Mouse (Mus musculus) urinary bladder, adult 2 months (tissue): ENCODE measurements around the gene Apon. TPM values are rescaled to one million over a fixed set of nuclear protein-coding genes. Genes with fewer than 3 reads are reported as not detected.
"Not testable (repeated sequence)": the region's sequence is repeated elsewhere in the genome, so short reads cannot be mapped to it uniquely, and the experiment has no call there.

Experiments
- DNase-seq: peaks from one replicate; pipeline ENCODE4 v3.0.0; 2022; ENCODE audit warnings: low spot score
- polyA plus RNA-seq: library from polyadenylated mRNA; depleted of rRNA; stranded (reverse); fragments of >200 nt; gene quantifications from 2 replicates; pipeline ENCODE4 v1.2.3, GENCODE M21; 2012; rRNA removed

Apon gene
- 0.03 TPM in 1 of 2 replicates, not detected in the other for polyA plus RNA-seq

DNA sequence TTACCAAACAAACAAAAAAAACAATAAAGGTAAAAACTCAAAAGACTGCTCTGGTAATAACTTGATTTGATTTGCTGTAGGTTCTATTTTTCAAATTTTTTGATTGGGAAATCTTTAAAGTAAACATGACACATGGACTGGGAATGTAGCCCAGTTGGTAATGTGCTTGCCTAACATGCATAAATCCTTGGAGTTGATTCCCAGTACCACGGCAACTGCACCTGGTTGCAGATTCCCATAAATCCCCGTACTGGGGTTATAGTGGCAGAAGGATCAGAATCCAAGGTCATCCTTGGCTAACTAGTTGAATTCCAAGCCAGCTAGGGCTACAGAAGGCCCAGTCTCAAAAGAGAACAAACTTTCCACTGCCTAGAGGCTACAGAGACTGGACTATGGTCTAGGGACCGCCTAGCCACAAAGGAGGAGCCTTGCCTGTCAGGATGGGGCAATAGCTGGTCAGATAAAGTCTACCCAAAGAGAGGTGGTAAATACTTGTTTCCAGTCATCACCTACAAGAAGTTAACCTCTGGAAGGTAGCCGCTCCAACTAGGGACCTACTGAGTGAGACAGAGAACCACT is at the start of gene Apon:
Apon (plus strand) TSS at position 420 of the 579 bp plus-strand sequence.
- DNase-seq = no peak

DNA sequence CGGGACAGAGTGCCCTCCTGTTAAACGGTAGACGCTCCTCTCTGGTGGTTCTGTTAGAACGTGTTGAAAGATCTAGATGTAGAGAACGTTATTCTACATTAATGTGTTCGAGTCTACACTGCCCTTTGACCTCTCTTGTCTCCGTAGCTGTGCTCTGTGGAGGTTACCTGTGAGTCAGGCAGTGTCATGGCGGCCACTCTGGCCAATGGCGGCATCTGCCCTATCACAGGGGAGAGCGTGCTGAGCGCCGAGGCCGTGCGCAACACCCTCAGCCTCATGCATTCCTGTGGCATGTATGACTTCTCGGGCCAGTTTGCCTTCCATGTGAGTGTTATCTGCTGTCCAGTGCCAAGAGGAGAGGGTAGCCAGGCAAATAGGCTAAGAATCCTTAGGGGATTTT is 49.0 kb upstream of the Apon start:
- DNase-seq = no peak

DNA sequence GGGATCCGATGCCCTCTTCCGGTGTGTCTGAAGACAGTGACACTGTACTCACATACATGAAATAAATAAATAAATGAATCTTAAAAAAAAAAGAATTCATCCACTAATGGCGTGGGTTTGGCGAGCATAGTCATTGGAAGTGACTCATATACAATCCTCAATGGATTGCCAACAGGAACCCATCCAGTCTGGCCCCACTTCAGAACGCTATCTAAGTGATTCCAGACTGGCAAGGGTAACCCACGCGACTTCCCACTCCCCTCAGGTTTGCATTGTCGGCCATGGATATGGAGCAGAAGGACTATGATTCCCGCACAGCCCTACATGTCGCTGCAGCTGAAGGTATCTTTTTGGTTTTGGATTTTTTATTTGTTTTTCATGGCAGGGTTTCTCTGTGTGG is 45.6 kb upstream of the Apon start:
- DNase-seq = no peak

DNA sequence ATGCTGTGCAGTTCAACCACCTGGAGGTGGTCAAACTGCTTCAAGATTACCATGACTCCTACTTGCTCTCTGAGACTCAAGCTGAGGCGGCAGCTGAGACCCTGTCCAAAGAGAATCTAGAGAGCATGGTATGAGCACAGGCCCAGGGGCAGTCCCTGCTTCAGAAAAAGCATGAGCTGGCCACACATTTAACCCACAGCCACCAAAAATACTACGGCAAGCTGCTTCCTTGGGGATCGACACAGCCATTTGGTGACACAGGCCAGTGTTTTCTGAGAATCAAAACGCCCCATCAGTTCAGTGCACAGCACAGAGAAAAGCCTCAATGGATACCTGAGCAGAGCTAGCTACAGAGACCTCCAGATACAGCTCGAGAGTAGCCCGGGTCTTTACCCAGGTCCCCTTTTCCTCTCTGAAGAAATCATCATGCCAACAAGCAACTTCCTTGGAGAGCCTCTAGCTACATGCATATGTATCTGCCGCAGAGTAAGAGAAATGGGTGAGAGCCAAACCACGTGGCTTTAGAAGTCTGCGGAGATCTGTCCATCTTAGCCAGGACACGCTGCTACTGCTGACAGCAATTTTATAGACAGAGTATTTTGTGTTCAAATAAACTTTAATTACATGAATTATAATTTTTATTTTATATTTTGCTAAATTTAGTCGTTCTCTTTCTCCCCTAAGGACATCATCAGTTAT is 44.4 kb upstream of the Apon start:
- no peak for DNase-seq

DNA sequence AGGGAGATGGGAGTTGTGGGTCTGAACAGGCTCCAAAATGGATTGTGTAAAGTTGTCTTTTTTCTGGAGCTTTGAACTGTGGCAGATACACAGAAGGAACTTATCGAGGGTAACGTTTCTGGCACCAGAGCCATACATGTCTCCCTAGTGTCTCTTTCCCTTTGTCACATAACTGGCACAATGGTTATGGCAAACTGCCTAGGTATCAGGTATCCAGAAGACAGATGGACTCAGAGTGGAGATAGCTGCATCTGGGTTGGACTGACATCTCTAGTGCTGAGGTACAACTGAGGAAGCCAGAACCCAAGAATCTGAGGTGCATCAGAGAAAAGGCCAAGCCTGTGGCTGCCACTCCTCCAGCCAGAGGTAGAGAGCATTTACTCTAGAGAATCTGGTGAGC is 43.8 kb upstream of the Apon start:
- DNase-seq = no peak

DNA sequence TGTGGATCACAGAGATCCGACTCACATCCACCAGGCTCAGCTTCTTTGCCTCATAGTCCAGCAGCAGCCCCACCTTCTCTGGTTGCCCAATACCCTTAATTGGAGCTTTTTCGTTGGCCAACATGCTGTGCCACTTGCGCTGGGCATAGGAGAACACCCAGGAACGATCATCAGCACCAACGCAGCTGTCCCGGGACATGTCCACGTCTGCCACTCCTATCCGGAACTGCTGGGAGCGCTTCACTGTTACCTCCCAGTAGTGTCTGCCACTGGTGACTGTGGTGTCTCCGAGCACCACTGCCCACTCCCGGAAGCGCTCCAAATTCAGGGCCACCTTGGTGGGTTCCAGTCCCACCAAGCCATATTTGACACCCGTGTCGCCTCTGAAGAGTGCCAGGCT is 42.9 kb upstream of the Apon start:
- DNase-seq = no peak

DNA sequence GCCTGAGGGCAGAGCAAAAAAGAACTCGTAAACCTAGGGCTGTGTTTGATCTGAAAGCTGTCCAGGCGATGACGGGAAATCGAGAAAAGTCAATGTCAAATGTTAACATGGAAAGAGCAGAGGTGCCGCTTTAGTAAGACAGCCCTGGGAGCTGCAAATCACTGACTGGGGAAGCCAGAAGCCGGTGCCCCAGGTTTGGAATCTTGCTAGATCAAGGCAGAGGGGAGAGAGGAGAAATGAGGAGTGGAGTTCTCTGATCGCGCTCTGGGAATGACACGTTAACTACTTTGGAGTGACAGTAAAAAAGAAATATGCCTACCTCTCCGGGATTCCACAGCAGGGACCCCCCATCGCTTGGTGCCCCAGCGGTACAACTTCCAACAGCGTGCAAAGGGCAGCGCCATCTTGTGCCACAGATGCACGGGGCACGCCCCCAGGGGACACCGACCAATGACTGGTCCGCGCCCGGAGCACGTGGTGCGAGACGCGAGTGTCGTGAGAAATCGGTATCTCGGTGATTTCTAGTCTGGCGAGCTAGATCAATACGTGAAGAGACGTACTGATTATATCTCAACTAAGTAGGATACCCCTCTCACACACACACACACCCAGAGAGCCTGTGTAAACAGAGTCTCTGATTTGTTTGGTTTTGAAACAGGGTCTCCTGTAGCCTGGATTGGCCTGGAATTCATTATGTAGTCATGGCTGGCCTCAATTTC is 42.3 kb upstream of the Apon start, which contains the start of gene Spryd4:
Spryd4 (minus strand) TSS at position 418 of the 719 bp plus-strand sequence.
- peak; percentile 80 for DNase-seq

DNA sequence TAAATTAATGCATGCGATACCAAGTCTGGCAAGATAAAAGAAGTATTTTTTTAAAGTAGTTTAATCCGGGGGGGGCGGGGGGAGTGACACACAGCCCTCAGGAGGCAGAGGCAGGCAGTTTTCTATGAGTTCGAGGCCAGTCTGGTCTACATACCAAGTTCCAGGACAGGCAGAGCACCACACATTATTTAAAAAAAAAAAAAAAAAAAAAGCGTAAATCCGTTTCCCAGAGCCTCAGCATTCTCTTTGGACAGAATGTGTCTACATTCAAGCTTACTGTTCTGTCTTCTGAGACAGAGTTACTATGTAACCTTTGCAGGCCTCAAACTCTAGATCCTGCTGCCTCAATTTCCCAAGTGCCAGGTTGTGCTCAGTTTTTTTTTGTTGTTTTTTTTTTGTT is 41.7 kb upstream of the Apon start:
- DNase-seq = no peak

DNA sequence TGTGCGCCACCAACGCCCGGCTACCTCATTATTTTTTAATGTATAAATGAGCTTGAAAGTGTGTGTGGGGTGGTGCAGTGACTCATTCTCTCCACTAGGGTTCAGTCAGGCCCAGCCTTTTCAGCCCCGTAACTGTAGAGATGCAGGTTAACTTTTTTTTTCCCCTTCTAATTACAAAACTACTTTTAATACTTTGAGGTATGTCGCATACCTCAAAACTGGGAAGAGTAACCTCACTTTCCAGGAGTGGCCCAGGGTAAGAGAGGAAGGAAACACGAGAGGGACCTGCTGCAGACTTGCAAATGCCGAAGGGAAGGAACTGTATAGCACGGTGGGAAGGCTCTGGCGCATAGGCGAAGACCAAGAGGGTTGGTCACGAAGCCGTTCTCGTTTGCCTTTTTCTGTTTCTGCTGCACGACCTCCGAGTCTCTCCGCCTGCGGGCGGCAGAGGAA is 41.0 kb upstream of the Apon start:
- no peak for DNase-seq

DNA sequence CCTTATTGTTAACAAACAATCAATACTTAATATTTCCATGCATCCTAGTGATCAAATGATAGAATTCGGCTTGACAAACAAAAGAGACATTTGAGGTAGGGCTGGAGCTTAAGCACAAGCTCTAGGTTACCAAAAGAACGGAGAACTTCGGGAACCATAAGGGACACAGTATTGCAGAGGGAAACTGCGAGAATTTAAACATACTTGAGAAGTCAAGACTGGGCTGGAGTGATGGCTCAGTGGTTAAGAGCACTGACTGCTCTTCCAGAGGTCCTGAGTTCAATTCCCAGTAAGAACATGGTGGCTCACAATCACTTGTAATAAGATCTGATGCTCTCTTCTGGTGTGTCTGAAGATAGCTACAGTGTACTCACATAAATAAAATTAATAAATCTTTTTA is 39.8 kb upstream of the Apon start:
- not testable (repeated sequence) for DNase-seq

DNA sequence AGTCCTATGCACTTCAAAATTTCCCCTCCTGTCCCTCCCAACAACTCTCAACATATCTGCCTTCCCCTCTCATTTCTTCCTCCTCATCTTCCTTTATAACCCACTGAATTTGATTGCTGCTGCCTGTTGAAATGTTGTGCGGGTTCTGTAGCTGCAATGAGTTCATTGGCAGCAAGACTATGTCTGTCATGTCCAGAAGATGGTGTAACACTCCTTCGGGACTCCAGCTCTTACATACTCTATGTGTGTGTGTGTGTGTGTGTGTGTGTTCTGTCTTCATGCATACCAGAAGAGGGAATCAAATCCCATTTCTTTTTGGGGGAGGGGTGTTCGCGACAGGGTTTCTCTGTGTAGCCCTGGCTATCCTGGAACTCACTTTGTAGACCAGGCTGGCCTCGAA is 38.9 kb upstream of the Apon start:
- no peak for DNase-seq

DNA sequence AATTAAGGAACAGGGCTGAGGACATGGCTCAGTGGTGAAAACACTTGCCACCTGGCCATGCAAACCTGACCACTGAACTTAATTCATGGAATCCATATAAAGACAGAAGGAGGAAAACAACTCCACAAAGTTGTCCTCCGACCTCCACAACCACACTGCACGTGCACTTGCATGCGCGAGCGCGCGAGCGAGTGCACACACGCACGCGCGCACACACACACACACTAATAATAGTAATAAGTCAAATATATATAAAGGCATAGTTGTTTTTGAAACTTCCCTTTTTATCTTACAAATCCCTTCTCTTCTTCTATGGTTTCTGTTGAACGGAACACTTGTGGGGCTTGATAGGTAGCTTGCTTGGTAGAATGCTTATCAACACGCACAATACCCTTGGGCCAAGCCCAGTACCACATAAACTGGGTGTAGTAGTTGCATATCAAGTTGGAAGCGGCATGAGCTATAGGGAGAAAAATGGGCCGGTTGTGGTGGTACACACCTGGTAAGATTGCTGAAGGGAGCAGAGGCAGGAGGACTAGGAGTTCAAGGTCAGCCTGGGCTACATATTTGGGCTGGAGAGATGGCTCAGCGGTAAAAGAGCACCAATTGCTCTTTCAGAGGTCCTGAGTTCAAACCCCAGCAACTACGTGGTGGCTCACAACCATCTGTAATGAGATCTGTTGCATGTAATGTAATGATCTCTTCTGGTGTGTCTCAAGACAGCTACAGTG is 35.3 kb upstream of the Apon start:
- no peak for DNase-seq

DNA sequence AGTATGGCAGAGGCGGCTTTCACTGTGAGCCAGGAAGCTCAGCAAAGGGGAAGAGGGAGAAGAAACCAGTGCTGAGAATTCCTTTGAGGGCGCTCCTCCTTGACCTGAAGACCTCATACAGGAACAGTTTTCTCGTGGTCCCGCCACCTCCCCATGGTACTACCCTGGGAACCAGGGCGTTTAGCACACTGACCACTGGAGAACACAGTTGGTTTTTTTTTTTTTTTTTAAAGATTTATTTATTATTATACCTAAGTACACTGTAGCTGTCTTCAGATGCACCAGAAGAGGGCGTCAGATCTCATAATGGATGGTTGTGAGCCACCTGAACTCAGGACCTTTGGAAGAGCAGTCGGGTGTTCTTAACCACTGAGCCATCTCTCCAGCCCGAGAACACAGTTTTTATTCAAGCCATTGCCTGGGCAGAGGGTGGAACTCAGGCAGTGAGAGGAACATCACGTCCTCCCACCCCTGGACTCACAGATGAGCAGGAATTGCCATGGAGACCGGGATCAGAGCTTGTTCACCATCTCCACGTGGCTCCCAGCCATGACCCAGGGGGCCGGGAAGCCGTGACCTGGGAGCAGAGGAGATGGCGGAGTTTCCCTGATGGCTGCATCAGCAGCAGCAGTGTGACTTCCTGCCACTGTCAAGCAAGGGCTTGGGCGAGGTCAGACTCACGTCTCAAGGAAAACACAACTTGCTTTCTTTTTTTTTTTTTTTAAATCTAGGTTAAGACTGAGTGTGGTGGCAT is 32.2 kb upstream of the Apon start:
- DNase-seq = no peak

DNA sequence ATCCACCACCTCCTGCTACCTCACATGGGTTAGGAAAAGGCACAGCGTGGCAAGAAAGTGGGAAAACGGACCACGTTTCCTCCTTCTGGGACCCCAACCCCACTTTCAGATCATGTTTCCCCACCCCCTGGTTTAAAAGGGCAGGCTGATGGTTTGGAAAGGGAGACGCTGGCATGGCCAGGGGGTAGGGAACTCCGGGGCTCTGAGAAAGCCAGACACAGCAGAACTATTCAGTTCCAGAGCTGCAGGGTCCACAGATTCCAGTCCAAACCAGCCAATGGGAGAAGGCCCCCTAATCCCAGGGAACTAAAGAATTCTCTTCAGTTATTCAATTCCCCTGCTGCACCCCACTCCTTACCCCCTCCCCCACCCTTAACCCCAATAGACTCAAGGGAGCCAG is 28.8 kb upstream of the Apon start:
- no peak for DNase-seq

DNA sequence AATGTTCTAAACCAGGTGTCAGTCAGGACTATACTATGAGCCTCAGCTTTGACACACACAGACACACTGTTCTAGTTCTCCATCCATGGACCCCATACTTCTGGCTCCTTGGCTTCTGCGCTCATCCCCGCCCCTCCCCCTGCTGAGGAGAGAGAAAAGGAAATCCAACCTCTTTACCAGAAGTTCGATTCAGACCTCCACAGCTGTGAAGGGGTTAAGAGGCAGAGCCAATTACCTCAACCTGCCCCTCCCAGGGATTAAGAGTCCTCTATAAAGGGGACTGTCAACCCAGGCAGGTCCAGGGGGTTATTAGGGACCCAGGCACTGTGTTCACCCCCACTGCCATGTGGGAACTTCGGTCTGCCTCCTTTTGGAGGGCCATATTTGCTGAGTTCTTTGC is 28.4 kb upstream of the Apon start, which contains the start of gene Mip:
Mip (plus strand) TSS at position 301 of the 400 bp plus-strand sequence.
- no peak for DNase-seq

DNA sequence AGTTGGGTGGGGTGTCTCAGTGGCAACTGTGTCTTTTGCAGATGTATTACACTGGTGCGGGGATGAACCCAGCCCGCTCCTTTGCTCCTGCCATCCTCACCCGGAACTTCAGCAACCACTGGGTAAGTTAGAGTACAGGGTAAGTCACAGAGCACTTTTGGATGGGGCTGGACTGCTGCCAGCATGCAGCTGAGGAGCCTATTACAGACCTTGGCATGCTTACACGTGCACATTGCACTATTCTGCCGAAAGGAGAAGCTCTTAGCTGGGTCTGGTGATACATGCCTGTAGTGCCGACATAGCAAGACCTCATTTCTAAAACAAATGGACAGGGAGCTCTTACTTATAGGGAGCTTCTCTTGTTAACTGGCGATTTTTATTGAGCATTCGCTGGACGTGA is 26.3 kb upstream of the Apon start:
- no peak for DNase-seq

DNA sequence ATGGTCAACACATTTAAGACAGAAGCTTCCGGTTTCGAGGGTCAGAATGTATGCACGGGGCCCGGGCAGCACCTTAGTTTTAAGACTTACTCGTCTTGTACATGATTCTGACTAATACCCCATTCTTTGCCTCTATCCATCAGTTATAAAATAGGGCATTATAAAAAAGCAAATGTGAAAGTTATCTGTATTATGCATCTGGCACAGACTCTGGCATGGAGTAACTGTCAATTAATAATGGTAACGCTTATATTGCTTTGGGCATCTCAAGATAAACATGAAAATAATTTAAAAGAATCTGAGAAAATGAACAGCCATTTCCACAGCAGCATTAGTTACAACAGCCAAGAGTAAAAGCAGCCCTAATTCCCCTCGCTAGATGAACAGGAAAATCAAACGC is 25.9 kb upstream of the Apon start:
- DNase-seq = no peak

DNA sequence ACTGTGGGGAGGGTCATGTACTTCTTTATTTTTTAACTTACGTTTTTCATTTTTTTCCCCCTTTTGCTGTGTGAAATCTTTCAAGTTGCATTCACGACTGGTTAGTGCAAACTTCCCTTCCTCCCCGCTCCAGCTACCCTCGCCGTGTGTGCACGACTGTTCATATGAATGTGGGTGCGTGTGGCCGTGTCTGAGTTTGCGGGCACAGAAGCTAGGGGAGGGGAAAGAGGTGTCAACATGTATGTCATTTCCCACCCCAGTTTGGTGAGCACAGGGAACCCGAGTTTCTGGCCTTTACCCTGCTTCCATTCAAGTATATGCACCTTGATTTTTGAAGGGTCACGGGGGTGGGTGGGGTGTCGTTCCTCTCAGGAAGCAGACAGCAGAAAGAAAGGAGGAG is 23.3 kb upstream of the Apon start:
- no peak for DNase-seq

DNA sequence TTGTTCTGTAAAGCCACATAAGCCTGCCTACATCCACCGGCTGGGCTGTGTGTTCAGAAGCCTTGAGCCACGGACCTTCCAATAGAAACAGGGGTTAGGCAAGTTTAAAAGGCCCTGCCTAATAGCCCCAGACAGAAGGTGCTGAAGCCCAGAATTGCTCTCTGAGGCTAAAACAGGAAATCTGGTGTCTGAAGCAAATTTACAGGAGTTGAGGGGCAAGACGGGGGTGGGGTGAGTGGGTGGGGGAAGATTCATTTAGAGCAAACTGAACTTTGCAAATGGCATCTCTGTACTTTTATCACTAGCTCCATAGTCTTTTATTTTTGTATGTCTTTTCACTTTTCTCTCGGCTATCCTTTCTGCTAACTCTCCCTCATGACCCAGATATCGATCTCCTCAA is 22.8 kb upstream of the Apon start:
- DNase-seq = no peak

DNA sequence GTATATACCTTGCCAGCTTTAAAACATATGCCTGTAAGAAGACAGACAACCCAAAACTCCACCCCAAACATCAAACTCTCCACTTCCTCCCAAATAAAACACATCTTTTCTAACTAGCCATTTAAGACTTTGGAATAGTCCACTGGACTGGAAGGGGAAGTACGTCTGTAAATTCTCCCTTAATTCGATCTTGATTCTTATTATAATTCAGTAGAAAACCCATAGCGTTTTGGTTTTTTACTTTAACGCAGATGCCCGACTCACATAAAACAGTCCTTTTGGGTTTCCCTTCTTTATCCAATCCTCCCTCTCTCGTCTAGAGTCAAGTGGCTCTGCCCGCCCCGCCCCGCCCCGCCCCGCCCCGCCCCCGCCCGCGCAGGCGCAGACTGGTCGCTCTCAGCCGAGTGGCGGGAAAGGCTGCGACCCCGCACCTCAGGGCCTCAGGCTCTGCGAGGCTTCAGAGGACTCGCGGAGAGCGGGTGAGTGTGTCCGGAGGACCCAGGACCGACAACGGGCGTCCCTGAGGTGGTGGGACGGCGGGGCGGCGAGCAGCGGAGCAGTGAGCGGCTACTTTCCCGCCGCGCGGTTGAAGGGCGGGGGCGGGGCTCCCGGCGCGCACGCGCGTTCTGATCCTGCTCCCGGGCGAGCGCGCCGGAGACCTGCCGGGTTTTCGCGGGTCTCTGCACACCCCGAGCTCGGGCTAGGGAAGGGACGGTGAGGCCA is 22.0 kb upstream of the Apon start, which contains the start of gene Timeless:
Timeless (plus strand) TSS at position 369 of the 723 bp plus-strand sequence.
- DNase-seq = peak; percentile 97
